In genomic region chr8:124156324-124156723, GRCm38 (mm10) we compare ENCODE assay signal across 20 mouse cellular contexts.
"Had no signal": no experiment of that assay in that cellular context is flagged by ENCODE, and none has a peak within 500 bp of the region (broad histone marks: within the 10 kb centered on the region; RNA-seq: fewer than 3 reads in every experiment).

No protein-coding gene starts in this region.

- H3K9ac ChIP-seq: kidney, embryonic 15.5 days; limb, embryonic 12.5 days; limb, embryonic 15.5 days; liver, embryonic 14.5 days; liver, postnatal 0 days; lung, embryonic 14.5 days; midbrain, embryonic 12.5 days; midbrain, embryonic 15.5 days; stomach, embryonic 15.5 days had no signal

- H3K27ac ChIP-seq: kidney, embryonic 15.5 days; limb, embryonic 12.5 days; limb, embryonic 15.5 days; liver, embryonic 14.5 days; macrophage; midbrain, embryonic 12.5 days; midbrain, embryonic 15.5 days; stomach, embryonic 15.5 days had no signal

- H3K4me1 ChIP-seq: kidney, embryonic 15.5 days; limb, embryonic 12.5 days; limb, embryonic 15.5 days; midbrain, embryonic 12.5 days; midbrain, embryonic 15.5 days; stomach, embryonic 15.5 days had no signal

- DNase-seq: kidney, adult 8-10 months; kidney, postnatal 10 days; kidney, postnatal 36 days; left cerebral cortex, postnatal 4 days; liver, postnatal 0 days; lung, embryonic 14.5 days; retina, postnatal 1 day; right cerebral cortex, postnatal 25 days; spleen, adult 18-20 months; thymus, postnatal 25 days had no signal

- H3K4me2 ChIP-seq: kidney, embryonic 15.5 days; limb, embryonic 12.5 days; limb, embryonic 15.5 days; liver, embryonic 11.5 days; lung, embryonic 14.5 days; midbrain, embryonic 12.5 days; midbrain, embryonic 15.5 days; stomach, embryonic 15.5 days had no signal

- ATAC-seq: liver, postnatal 0 days; lung, postnatal 0 days; midbrain, embryonic 15.5 days had no signal

- H3K36me3 ChIP-seq: kidney, embryonic 15.5 days; limb, embryonic 12.5 days; limb, embryonic 15.5 days; midbrain, embryonic 12.5 days; midbrain, embryonic 15.5 days; stomach, embryonic 15.5 days had no signal

- H3K4me3 ChIP-seq: kidney, embryonic 15.5 days; limb, embryonic 12.5 days; limb, embryonic 15.5 days; midbrain, embryonic 12.5 days; midbrain, embryonic 15.5 days; stomach, embryonic 15.5 days had no signal

- H3K27me3 ChIP-seq: kidney, embryonic 15.5 days; limb, embryonic 12.5 days; limb, embryonic 15.5 days; midbrain, embryonic 12.5 days; midbrain, embryonic 15.5 days; stomach, embryonic 15.5 days had no signal

- H3K9me3 ChIP-seq: limb, embryonic 12.5 days; limb, embryonic 15.5 days; midbrain, embryonic 12.5 days; midbrain, embryonic 15.5 days; stomach, embryonic 15.5 days had no signal
